Mouse (Mus musculus) brain, embryonic 14.5 days (tissue): Measurements from ENCODE around the gene Pccb.

Experiments used
- CTCF ChIP-seq: fragments of 200-500 bp; IDR thresholded peaks from 2 replicates; pipeline ENCODE4 v1.5.1; 2012; ENCODE audit warnings: inconsistent platforms, mild to moderate bottlenecking, moderate library complexity, borderline replicate concordance; ENCODE audit not compliant: insufficient read depth, insufficient read length; ENCODE audit errors: extremely low read depth
- POLR2A ChIP-seq: fragments of 200-500 bp; IDR thresholded peaks from 2 replicates; pipeline ENCODE4 v1.6.1; 2012; ENCODE audit warnings: mild to moderate bottlenecking, inconsistent platforms, borderline replicate concordance; ENCODE audit not compliant: poor library complexity, insufficient read depth, insufficient read length, severe bottlenecking; ENCODE audit errors: extremely low read depth

DNA sequence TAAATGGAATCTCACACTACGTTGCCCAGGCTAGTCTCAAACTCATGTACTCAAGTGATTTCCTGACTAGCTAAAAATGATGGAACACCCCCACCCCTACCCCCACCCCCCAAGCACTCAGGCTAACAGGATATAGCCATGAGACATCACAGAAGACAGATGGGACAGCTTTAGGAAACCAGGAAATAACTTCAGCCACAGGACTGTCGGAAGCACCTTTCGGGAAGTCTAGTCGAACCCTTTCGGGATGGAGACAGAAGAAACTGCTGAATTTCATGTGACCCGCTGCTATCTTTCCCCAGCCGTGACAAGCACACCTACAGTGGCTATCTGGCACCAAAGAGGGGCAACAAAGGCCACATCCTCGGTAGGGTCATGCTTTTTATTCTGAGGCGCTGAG lies 19.4 kb downstream of the Pccb start:
- TF ChIP-seq CTCF (no peak), POLR2A (no peak)
